In the genomic region with DNA sequence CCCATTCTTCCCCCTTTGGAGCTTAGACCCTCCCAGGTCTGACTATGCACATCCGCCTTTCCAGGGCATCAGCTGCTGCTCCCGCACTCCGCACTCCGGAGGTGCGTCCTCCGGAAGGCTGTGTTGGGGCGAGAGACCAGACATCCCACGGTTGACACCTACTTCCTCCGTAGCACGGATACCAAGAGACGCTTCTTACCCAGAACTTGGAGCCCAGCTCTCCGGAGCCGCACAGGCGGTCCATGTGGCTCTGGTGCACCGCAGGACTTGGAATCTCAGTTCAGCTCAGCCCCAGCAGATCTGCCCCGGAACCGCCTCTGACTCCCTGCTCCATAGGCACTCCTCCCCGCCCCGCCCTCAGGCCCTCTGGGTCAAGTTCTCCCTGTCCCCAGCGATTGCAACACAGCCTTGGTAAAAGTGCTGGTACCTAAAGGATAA, we compare ENCODE assay signal across 8 mouse cellular contexts. TPM values are rescaled to one million over a fixed set of nuclear protein-coding genes. Genes with fewer than 3 reads are reported as not detected.
DNase-seq lines count a peak whose midpoint lies in the region; ATAC-seq lines count a peak whose summit lies in the region.

A gene (minus strand): TSS at position 326 of the 438 bp plus-strand sequence.

- no peaks in the 10 kb centered on the region for H3K4me1 ChIP-seq in forebrain, embryonic 16.5 days (replicated peaks; ENCODE audit: control insufficient read depth, insufficient read depth, low read length)
- 0 out of 2 replicates have a peak, but pooled peaks cover 6% of the 10 kb centered on the region for H3K4me1 ChIP-seq in hindbrain, embryonic 15.5 days (replicated peaks)
- no peaks in the 10 kb centered on the region for H3K4me1 ChIP-seq in midbrain, embryonic 16.5 days (ENCODE audit: control insufficient read depth, insufficient read depth, low read length)

- no peak within 1 kb of the TSS for H3K4me3 ChIP-seq in forebrain, embryonic 16.5 days (replicated peaks; ENCODE audit: low read length)
- H3K4me3 ChIP-seq in hindbrain, embryonic 15.5 days: peak within 1 kb of the TSS; percentile 13
- peak within 1 kb of the TSS; percentile 1; the same call in 1 of the 2 replicates for H3K4me3 ChIP-seq in midbrain, embryonic 16.5 days (ENCODE audit: low read depth, low read length)

- 0 out of 2 replicates have a peak, but pooled peaks cover 4% of the 10 kb centered on the region for H3K27me3 ChIP-seq in forebrain, embryonic 16.5 days (replicated peaks; ENCODE audit: control insufficient read depth, insufficient read depth, low read length)
- H3K27me3 ChIP-seq in hindbrain, embryonic 15.5 days: peaks cover 11% of the 10 kb centered on the region; the same call in 1 of the 2 replicates
- H3K27me3 ChIP-seq in midbrain, embryonic 16.5 days (ENCODE audit: control insufficient read depth, insufficient read depth, low read depth, low read length): 0 out of 2 replicates have a peak, but pooled peaks cover 3% of the 10 kb centered on the region

- H3K4me2 ChIP-seq in forebrain, embryonic 16.5 days (ENCODE audit: low read length): 0 out of 2 replicates have a peak within 1 kb of the TSS, but pooled peaks have one; percentile 2
- peak within 1 kb of the TSS; percentile 46 for H3K4me2 ChIP-seq in hindbrain, embryonic 15.5 days
- peak within 1 kb of the TSS; percentile 25 for H3K4me2 ChIP-seq in midbrain, embryonic 16.5 days (ENCODE audit: low read length)

- H3K9me3 ChIP-seq in forebrain, embryonic 16.5 days (ENCODE audit: control insufficient read depth, low read length): no peaks in the 10 kb centered on the region
- no peaks in the 10 kb centered on the region for H3K9me3 ChIP-seq in hindbrain, embryonic 15.5 days
- no peaks in the 10 kb centered on the region for H3K9me3 ChIP-seq in midbrain, embryonic 16.5 days (replicated peaks; ENCODE audit: control insufficient read depth, low read length, poor library complexity, severe bottlenecking)

- WGBS in forebrain, embryonic 16.5 days: 19% methylated on average over 20 of the region's 20 CpGs
- 18% methylated on average over 20 of the region's 20 CpGs for WGBS in hindbrain, embryonic 15.5 days
- WGBS in midbrain, embryonic 16.5 days: 15% methylated on average over 20 of the region's 20 CpGs

- intact Hi-C loops in left cerebral cortex, postnatal 14 days (cut with DNase I): no loop called here

- no peak within 1 kb of the TSS for H3K9ac ChIP-seq in forebrain, embryonic 16.5 days (replicated peaks; ENCODE audit: low read depth, low read length)
- H3K9ac ChIP-seq in hindbrain, embryonic 15.5 days: no peak within 1 kb of the TSS
- H3K9ac ChIP-seq in midbrain, embryonic 16.5 days (ENCODE audit: low read depth, low read length): no peak within 1 kb of the TSS

- H3K27ac ChIP-seq in forebrain, embryonic 16.5 days (ENCODE audit: low read length): no peak within 1 kb of the TSS
- no peak within 1 kb of the TSS for H3K27ac ChIP-seq in hindbrain, embryonic 15.5 days (replicated peaks)
- no peak within 1 kb of the TSS for H3K27ac ChIP-seq in midbrain, embryonic 16.5 days (ENCODE audit: low read length)

- DNase-seq in spleen, postnatal 36 days (ENCODE audit: low spot score in 2 of 2): peak; percentile 24 to 26
- no peak for DNase-seq in spleen, postnatal 14 days (ENCODE audit: low spot score in 2 of 2)
- DNase-seq in liver: peak; percentile 62
- DNase-seq in urinary bladder, postnatal 25 days (ENCODE audit: low spot score): peak; percentile 67
- DNase-seq in left cerebral cortex, postnatal 14 days (ENCODE audit: low spot score in 2 of 2): no peak

- no peak for ATAC-seq in forebrain, embryonic 16.5 days
- no peak for ATAC-seq in hindbrain, embryonic 15.5 days (ENCODE audit: low FRiP score, low read depth)
- ATAC-seq in midbrain, embryonic 16.5 days: no peak

- H3K36me3 ChIP-seq in forebrain, embryonic 16.5 days (ENCODE audit: control insufficient read depth, insufficient read depth): no peaks in the 10 kb centered on the region
- H3K36me3 ChIP-seq in hindbrain, embryonic 15.5 days: no peaks in the 10 kb centered on the region
- H3K36me3 ChIP-seq in midbrain, embryonic 16.5 days (ENCODE audit: control insufficient read depth, insufficient read depth, low read length): no peaks in the 10 kb centered on the region

RNA-seq across cellular contexts. Expression of the gene that starts here (rescaled TPM):
- polyA plus RNA-seq in forebrain, embryonic 16.5 days (2015; fragmentation: Nextera tagmentation; extraction: Ambion mirVana): 0.18 and 0.55 TPM in 2 replicates
- 0.53 and 1.2 TPM in 2 replicates for polyA plus RNA-seq in hindbrain, embryonic 15.5 days (2015; fragmentation: Nextera tagmentation; extraction: Ambion mirVana)
- polyA plus RNA-seq in midbrain, embryonic 16.5 days (2015; fragmentation: Nextera tagmentation; extraction: Ambion mirVana): 0.57 and 0.92 TPM in 2 replicates
- total RNA-seq in left cerebral cortex, postnatal 14 days (2021): 1 to 10 TPM; 1.6 to 2.3 TPM

Comparison
In these comparisons a context has a peak if more than half of its experiments do, and no peak if none do; other contexts are left out.
1. DNase-seq: peak in spleen, postnatal 36 days (2 of 2), liver (single experiment) and urinary bladder, postnatal 25 days (single experiment); none in spleen, postnatal 14 days (0 of 2) and left cerebral cortex, postnatal 14 days (0 of 2).
2. Peak in every context shown above with its lines, with median percentiles within 50 percentile points of each other: H3K4me2 ChIP-seq.